Mouse (Mus musculus) kidney, embryonic 14.5 days (tissue): ENCODE data around the gene Nrgn. TPM values are rescaled to one million over a fixed set of nuclear protein-coding genes. Genes with fewer than 3 reads are reported as not detected.

ENCODE experiments used
- ATAC-seq: fragments of 200-750 bp; cut with Nextera tagmentation; 2 replicates; pipeline ENCODE4 v1.8.0; 2017; ENCODE audit warnings: moderate number of reproducible peaks, mild to moderate bottlenecking, moderate TSS enrichment, moderate library complexity; ENCODE audit not compliant: low FRiP score, low TSS enrichment
- H3K27ac ChIP-seq: fragments of 300-500 bp; sonication (generic); 2 replicates; pipeline ENCODE4 v1.5.1; 2014; ENCODE audit warnings: low read depth, mild to moderate bottlenecking, low read length, moderate library complexity, mixed read lengths
- H3K27me3 ChIP-seq: fragments of 300-500 bp; sonication (generic); 2 replicates; pipeline ENCODE4 v1.6.1; 2014; ENCODE audit warnings: mild to moderate bottlenecking, low read length; ENCODE audit not compliant: control insufficient read depth, insufficient read depth
- H3K36me3 ChIP-seq: fragments of 300-500 bp; sonication (generic); 2 replicates; pipeline ENCODE4 v1.6.1; 2014; ENCODE audit warnings: low read length, mixed read lengths; ENCODE audit not compliant: control insufficient read depth, insufficient read depth
- H3K4me1 ChIP-seq: fragments of 300-500 bp; sonication (generic); 2 replicates; pipeline ENCODE4 v1.6.1; 2014; ENCODE audit warnings: low read length, mixed read lengths; ENCODE audit not compliant: control insufficient read depth, insufficient read depth
- H3K4me2 ChIP-seq: fragments of 300-500 bp; sonication (generic); replicated peaks from 2 replicates; pipeline ENCODE4 v1.6.1; 2014; ENCODE audit warnings: low read depth, mild to moderate bottlenecking, low read length
- H3K4me3 ChIP-seq: fragments of 300-500 bp; sonication (generic); 2 replicates; pipeline ENCODE4 v1.5.1; 2014; ENCODE audit warnings: mild to moderate bottlenecking, low read length
- H3K9ac ChIP-seq: fragments of 300-500 bp; sonication (generic); 2 replicates; pipeline ENCODE4 v1.6.1; 2014; ENCODE audit warnings: low read depth, mild to moderate bottlenecking, low read length, moderate library complexity
- H3K9me3 ChIP-seq: fragments of 300-500 bp; sonication (generic); 2 replicates; pipeline ENCODE4 v1.6.1; 2016; ENCODE audit warnings: low read length; ENCODE audit not compliant: control insufficient read depth
- WGBS: fragments of 180-500 bp; shearing (Covaris S2); extraction: QIAGEN DNeasy Blood & Tissue Kit; methylation state at CpG from one replicate; pipeline ENCODE4 v1.1.7; 2014; 5-methylcytosine and 5-hydroxymethylcytosine counted together
- polyA plus RNA-seq: library from polyadenylated mRNA; unstranded; fragments of >200 nt; fragmentation: Nextera tagmentation; extraction: Ambion mirVana; gene quantifications from 2 replicates; pipeline ENCODE4 v1.2.1, GENCODE M21; 2014

Gene Nrgn
- polyA plus RNA-seq, 1 experiment from 2014 or later: 3.4 TPM

GRCm38 (mm10) chr9:37545847-37546452 is 6.8 kb downstream of the Nrgn start:
- peaks cover 35% of the 10 kb centered on the region for H3K27me3 ChIP-seq
- ATAC-seq: no peak
- no peaks in the 10 kb centered on the region for H3K9me3 ChIP-seq
- no peak overlapping the region for H3K27ac ChIP-seq
- no peak overlapping the region for H3K9ac ChIP-seq
- H3K4me3 ChIP-seq: peak overlapping the region; percentile 21
- no peak overlapping the region for H3K4me2 ChIP-seq
- WGBS: 11% methylated on average over 27 of the region's 27 CpGs
- no peaks in the 10 kb centered on the region for H3K36me3 ChIP-seq
- H3K4me1 ChIP-seq: peaks cover 9% of the 10 kb centered on the region

- no peaks in the 10 kb centered on the region for H3K9me3 ChIP-seq
- H3K27ac ChIP-seq: no peak overlapping the region
- peaks cover 9% of the 10 kb centered on the region for H3K4me1 ChIP-seq
- H3K36me3 ChIP-seq: no peaks in the 10 kb centered on the region
- peak overlapping the region; percentile 23; the same call in 1 of the 2 replicates for H3K9ac ChIP-seq
- ATAC-seq: peak; percentile 61
- H3K27me3 ChIP-seq: peaks cover 28% of the 10 kb centered on the region
- peak overlapping the region; percentile 67 for H3K4me2 ChIP-seq
- whole genome bisulfite sequencing: 6% methylated on average over 17 of the region's 17 CpGs
- H3K4me3 ChIP-seq: peak overlapping the region; percentile 35
These were observed 7.5 kb downstream of the Nrgn start for GRCm38 (mm10) chr9:37545166-37545610.

- H3K27ac ChIP-seq: no peak overlapping the region
- 3% methylated on average over 29 of the region's 29 CpGs for WGBS
- H3K4me2 ChIP-seq: peak overlapping the region; percentile 67
- peaks cover 9% of the 10 kb centered on the region for H3K4me1 ChIP-seq
- H3K9me3 ChIP-seq: no peaks in the 10 kb centered on the region
- ATAC-seq: peak; percentile 53
- peak overlapping the region; percentile 23; the same call in 1 of the 2 replicates for H3K9ac ChIP-seq
- no peaks in the 10 kb centered on the region for H3K36me3 ChIP-seq
- peaks cover 27% of the 10 kb centered on the region for H3K27me3 ChIP-seq
- peak overlapping the region; percentile 35 for H3K4me3 ChIP-seq
These were observed 8.1 kb downstream of the Nrgn start for GRCm38 (mm10) chr9:37544447-37545165.

GRCm38 (mm10) chr9:37543869-37544440 is 8.7 kb downstream of the Nrgn start:
- Histone ChIP-seq H3K27me3 (peaks cover 27% of the 10 kb centered on the region), H3K4me1 (peaks cover 9% of the 10 kb centered on the region), H3K9ac (no peak overlapping the region), H3K4me3 (peak overlapping the region; percentile 35), H3K4me2 (peak overlapping the region; percentile 67), H3K36me3 (no peaks in the 10 kb centered on the region), H3K9me3 (no peaks in the 10 kb centered on the region), H3K27ac (no peak overlapping the region)
- WGBS: 25% methylated on average over 12 of the region's 12 CpGs
- ATAC-seq: peak; percentile 6; the same call in 1 of the 2 replicates

DNA sequence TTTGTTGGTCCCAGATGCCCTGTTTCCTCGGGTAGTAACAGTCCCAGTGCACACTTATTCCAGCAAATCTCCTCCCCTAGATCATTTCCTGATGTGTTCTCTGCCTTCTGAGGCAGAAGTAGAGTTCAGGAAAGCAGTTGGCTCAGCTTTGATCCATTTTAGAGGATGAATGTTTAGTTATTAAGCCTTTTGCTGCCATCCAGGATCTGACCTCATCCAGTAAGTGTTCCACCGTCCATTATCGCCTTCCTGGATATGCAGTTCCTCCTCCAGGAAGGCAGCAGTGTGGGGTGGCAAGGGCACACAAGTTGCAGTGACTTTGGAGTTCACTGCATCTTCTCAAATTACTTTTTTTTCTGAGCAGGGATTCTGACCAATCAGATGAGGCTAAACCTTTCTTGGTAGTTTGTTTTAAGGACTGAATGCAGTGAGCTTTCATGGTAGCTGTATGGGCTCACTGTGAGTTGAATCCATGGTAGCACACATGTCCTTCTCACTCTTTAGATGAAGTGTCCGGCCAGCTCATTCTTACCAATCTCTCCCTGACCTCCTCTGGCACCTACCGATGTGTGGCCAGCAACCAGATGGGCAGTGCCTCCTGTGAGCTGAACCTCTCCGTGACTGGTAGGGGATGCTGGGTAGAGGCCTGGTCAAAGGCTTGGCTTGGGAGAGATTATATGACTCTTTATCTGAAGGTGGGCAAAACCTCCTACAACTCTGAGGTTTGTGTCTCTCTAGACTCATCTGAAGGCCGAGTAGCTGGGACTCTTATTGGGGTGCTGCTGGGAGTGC is 10.7 kb downstream of the Nrgn start:
- no peak overlapping the region for H3K4me2 ChIP-seq
- H3K36me3 ChIP-seq: no peaks in the 10 kb centered on the region
- peaks cover 9% of the 10 kb centered on the region for H3K4me1 ChIP-seq
- ATAC-seq: no peak
- peaks cover 23% of the 10 kb centered on the region for H3K27me3 ChIP-seq
- H3K27ac ChIP-seq: no peak overlapping the region
- no peak overlapping the region for H3K4me3 ChIP-seq
- no peak overlapping the region for H3K9ac ChIP-seq
- H3K9me3 ChIP-seq: no peaks in the 10 kb centered on the region
- 71% methylated on average over 7 of the region's 7 CpGs for WGBS

GRCm38 (mm10) chr9:37540701-37541575 is 11.8 kb downstream of the Nrgn start:
- no peaks in the 10 kb centered on the region for H3K9me3 ChIP-seq
- WGBS: 80% methylated on average over 6 of the region's 6 CpGs
- no peaks in the 10 kb centered on the region for H3K36me3 ChIP-seq
- no peak for ATAC-seq
- H3K4me3 ChIP-seq: no peak overlapping the region
- H3K27me3 ChIP-seq: peaks cover 14% of the 10 kb centered on the region
- no peak overlapping the region for H3K27ac ChIP-seq
- H3K4me1 ChIP-seq: peaks cover 9% of the 10 kb centered on the region
- no peak overlapping the region for H3K4me2 ChIP-seq
- H3K9ac ChIP-seq: no peak overlapping the region

DNA sequence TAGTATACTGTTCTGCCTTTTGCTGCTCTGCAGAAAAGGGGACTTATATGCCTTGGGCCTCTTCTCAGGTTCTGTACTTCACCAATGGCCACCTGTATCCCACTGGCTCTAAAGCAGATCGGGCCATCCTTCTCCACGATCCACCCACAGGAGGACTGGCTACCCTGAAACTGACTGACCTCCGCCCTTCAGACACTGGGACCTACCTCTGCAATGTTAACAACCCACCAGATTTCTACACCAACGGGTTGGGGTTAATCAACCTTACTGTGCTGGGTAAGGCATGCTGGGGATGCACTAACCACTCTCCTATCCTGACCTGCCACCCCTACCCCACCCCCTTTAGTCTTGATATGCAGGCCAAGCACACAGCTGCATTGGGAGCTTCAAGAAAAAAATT is 12.5 kb downstream of the Nrgn start:
- ATAC-seq: no peak
- no peak overlapping the region for H3K9ac ChIP-seq
- no peak overlapping the region for H3K4me2 ChIP-seq
- H3K9me3 ChIP-seq: no peaks in the 10 kb centered on the region
- peaks cover 7% of the 10 kb centered on the region for H3K27me3 ChIP-seq
- H3K4me1 ChIP-seq: peaks cover 9% of the 10 kb centered on the region; the same call in 1 of the 2 replicates
- no peaks in the 10 kb centered on the region for H3K36me3 ChIP-seq
- WGBS: 91% methylated on average over 4 of the region's 4 CpGs
- no peak overlapping the region for H3K4me3 ChIP-seq
- no peak overlapping the region for H3K27ac ChIP-seq
